Mouse (Mus musculus) urinary bladder, postnatal 4 days (tissue): ENCODE data around the gene Rnls.
"Not testable (repeated sequence)": the region's sequence is repeated elsewhere in the genome, so short reads cannot be mapped to it uniquely, and the experiment has no call there.

Source experiments
- DNase-seq, 2 experiments: peaks; one replicate each; pipeline ENCODE4 v3.0.0; 2021 to 2022; ENCODE audit warnings: low spot score in 2 of 2

The Rnls gene

DNA sequence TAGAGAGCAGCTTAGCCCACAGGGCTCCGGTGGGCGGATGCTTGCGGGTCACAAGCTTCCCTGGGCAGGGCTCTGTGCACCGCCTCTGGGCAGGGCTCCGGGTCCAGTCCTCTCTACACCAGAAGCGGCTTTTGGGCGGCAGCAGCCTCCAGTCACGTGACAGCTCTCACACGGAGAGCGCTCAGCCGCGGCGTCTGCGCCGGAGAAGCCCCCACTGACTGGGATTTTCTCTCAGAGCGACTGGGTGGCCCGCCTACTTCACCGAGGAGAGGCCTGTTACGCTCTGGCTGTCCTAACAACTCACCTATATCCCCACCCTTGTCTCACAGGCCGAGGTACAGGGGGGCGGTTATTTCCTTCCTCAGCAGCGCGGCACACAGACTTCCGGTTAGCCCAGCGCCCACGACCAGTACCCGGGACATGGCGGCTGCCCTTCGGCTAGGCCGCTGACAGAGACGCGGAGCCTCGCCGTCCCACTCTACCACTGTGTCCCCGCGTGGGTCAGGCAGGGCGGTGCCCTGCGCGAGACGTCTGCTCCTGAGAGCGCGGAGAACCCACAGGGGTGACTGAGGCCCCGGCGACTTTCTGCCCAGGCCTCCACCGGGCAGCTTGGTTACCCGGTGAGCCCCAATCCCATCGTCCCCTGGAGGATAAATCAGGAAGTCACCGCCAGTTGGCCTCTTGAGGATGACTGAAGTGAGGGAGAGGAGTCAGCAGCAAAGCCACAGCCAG is at the start of gene Rnls:
Gene Rnls, minus strand, starts transcription at position 645 of the 732 bp plus-strand sequence.
- DNase-seq, result peak; percentile 81 to 83

DNA sequence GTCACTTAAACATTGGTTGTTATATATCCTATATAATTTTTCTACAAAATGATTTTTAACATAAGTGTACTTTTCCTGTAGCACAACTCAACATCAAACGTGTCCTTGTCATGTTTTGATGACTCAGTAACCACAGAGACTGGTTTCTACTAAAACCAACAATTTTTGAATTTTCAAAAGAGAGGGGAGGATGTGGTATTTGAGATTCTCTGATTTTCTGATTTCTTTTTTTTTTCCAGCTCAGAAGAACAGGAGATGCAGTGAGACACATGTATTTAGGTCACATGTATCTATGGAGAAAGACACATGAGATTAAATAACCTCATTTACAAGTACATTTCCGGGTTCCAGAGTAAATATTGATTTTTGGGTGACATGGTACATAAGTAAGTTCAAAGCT is 37.4 kb upstream of the Rnls start:
- DNase-seq, result no peak

DNA sequence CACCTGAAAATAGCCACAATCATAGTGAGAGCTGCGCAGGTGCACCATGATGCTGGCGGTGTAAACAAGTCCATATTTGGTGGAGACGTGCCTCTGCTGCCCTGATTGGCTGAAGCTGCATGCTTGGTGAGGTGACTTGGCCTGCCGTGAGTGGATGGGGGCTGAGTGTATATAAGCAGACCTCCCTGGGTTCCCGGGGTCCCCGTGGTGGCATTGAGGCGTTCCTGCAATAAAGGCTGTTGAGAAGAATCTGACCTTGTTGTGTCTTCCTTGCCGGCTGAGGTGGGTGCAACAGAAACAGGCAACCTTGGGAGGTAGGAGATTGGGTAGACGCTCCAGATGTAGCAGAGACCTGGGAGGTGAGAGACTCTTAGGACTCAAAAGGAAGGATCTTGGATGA is 27.3 kb upstream of the Rnls start:
- not testable (repeated sequence) for DNase-seq

DNA sequence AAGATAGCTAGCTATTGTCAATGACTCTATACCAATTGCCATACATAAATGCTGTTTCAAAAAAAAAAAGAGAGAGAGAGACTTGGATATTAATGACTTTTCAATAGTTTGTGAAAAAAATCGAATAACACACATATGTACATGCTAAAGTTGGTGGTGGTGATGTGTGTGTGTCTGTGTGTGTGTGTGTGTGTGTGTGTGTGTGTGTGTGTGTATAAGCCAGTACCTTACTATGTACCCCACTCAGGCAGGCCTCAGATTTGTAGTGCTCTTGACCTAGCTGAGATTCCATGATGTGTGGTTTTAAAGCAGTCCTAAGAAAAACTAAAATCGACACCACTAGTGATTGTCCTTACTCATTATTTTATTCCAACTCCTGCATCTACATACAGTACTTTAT is 11.3 kb downstream of the Rnls start:
- DNase-seq, result no peak

DNA sequence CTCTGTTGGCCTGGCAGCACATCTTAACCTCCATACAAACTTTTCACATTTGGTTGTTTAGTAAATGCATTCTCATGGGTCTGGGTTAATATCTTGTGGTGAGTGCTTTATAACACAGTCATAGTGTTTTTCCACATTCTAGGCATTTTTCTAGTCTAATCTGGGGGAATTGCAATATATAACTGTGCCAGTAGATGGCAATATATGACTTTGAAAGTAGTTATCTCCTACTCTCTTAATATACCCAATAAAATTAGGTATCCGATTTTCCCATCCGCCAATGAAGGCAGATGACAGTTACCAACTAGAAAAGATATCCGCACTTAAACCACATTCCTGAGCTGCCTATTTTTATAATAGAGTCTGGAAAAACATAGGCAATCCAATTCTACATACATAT is 11.7 kb downstream of the Rnls start:
- DNase-seq, result no peak

DNA sequence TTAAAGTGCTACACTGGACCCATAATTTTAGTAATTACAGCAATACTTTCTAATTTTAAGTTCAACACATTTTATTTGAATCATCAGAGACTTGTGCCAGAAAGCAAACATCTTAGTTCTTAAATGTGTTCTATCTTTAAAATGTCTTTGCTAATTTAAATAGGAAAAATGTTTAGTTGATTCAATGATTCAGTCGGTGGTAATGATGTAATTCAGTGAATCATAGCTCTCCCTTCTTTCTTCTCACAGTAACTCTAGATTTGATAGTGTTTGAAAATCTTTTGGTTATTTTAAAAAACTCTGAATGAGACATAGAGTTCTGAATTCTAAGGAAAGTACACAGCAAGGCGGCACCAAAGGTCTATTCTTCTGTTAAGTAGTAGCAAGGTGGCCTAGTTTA is 23.3 kb downstream of the Rnls start:
- DNase-seq, result no peak

DNA sequence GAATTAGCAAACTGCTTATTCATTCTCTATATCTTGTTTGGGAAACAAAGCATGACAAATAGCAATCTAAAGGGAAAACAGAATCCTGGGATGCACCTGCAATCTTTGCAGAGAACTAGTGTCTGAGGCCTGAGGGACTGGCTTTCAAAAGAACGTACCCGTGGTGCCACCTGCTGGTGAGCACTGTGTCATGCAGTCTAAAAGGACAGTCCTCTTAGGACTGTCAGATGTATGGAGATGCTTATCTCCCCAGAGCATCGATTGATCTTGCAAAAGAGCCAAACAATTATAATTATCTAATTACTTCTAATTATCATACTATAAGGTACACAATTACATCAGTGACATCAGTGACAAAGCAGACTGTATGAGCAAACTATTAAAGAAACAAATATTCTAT is 25.4 kb downstream of the Rnls start:
- peak in 1 of 2 experiments; percentile 68 for DNase-seq

DNA sequence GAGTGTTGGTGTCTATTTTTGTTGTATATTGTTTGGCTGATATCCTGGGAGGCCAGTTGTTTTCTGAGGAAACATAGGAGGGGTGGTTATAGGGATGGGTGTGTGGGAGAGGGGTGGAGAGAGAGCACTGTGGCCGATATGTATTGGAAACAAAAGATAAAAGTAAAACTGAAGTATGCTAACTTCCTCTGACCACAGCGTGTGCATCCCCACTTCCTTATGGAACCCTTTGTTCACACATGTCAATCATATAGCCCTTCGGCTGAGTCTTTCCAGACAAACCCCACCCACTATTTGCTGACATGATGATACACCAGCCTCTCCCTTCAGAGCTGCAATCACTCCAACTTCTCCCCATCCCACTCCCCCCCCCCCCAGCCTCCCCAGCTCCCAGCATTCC is 35.1 kb downstream of the Rnls start:
- no peak for DNase-seq

DNA sequence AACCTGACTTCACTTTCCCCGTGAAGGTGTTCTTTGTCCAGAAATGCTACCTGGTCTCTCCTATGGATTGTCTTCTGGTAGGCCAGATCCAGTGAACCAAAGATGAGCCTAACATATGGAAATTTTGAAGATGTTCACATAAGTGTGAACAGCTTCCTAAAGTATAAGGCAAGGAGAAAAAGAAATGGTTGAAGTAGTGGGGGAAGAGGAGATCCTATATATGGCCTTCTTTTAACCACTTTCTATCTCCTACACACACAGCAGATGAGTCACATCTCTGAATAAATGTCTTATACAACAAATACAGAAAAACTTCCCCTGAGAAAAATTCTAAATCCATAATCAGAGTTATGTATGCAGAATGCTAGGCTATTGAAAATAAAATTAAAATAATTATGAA is 52.0 kb downstream of the Rnls start:
- no peak for DNase-seq

DNA sequence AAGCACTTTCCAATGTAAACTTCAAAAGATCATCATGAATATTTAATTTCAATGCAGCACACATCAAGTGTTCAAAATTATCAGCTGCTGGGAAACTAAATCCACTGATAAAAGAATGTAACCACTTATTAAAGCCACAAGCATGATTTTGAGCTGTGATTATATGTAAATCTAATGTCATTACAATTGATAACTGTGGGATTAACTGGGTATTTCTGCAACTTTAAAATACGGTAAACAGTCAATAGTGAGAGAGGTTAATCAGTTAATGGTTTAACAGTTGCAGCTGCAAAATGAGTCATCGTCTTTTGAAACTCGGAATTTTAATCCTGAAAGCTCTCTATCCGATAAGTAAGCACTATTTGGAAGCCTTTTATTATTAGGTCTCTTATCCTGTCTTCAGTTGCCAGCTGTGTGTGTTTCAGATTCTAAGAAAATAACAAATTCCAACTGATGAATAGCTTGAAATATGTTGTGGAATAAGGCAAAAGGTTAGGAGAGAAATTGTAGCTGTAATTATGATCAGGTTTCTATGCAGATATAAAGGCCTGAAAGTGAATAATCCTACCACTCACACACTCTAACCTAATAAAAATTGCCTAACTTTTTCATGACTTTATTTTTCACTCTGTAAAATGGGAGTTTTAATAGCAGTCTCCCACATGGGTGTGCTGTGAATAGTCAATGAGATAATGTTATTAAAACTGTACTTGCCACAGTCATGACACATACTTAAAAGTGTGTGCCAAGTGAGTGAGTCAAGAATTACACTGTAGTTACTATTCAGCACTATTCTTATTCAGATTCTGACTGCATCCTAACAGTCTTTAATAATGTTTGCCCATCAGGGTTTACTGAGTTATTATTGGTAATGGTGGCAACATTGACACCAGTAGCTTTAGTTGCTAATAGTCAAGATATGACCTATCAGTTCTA is 65.1 kb downstream of the Rnls start:
- no peak for DNase-seq

DNA sequence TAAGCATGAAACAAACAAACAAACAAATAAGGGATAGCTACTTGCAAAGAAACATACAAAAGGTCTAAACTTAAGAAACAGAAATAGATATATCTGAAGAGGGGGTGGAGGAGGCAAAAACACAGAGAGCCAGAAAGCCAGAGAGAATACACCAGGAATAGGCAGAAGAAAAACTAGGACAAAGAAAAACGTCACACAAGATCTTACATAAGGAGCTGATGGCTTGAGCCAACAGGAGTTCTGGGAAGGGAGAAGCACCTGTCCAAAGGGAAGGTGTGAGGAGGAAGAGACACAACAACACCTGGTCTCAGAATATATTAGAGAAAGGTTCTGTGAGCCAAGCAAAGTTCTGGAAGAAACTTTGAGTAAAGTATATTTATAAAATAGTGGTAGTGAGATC is 73.3 kb downstream of the Rnls start:
- DNase-seq, result no peak

DNA sequence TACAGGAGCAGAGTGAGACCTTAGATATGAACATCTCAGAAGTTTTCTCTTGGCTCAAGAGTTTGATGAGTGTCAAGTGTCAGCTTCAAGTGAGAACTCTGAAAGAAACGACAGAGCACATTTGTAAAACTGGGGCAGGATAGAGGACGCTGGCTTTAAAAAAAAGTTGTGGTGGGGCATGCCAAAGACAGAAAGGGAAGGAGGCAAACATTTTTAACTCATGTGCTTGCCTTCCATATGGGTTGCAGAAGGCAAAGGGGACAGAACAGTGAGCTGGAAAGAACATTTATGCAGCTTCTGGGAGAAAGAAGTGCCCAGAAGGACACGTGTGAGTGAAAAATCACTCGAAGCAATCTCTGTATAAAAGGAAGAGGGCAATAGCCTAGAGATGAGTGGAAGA is 75.0 kb downstream of the Rnls start:
- no peak for DNase-seq

DNA sequence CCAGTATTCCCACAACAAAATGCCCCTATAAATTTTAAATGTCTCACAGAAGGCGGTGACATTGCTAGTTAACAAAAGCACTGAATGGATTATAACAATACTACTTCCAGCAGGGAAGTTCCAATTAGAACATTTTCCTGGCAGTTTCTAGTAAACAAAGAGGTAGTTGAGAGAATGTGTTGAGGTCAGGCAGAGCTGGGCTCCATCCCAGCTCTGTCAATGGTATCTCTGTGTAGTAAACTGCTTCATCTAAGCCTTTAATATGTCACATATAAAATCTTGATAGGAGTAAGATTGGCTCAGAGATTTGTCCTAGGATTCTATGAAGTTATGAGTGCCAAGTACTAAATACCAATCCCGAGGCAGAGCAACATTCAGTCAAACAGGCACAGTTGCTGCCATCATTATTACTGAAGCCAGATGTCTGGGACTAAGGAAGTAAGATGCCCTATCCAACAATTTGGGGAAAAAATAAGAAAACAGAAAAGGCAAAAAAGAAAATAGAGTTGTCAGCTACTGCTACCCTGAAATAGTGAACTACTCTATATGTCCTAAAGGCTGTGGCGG is 92.3 kb downstream of the Rnls start:
- DNase-seq, result no peak

DNA sequence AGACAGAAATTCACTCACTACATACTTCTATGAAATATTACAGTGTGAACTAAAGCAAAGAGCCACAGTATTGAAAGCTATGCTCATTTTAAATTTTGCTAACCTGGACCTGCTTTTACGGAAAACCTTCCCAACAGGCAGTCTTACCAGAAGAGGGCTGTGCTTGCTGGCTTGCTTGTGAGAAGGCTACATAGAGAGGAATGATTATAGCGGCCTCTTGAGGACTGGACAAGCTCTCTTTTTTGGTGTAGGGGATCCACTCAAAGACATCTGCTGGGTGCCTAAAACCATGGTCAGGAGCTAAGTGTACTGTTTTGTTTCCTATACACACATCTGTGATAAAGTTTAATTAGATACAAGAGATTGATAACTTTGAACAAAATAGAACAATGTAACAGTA is 95.8 kb downstream of the Rnls start:
- DNase-seq, result no peak

DNA sequence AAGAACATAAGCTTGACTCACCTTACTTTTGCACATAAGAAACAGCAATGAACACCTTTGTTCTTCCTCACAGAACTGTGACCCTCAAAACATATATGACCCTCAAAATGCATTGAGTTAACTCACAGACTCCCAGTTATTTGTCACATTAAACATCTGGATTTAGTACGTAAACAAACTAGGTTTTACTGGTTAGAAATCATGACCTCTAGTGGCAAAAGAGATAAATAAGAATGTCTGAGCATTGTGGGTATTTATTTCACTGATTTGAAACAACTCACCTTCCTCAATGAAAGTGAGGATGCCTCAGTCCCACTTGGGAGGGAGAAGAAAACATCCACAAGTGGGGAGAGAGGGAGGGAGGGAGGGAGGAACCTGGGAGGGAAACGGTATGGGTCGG is 109.1 kb downstream of the Rnls start:
- DNase-seq, result no peak

DNA sequence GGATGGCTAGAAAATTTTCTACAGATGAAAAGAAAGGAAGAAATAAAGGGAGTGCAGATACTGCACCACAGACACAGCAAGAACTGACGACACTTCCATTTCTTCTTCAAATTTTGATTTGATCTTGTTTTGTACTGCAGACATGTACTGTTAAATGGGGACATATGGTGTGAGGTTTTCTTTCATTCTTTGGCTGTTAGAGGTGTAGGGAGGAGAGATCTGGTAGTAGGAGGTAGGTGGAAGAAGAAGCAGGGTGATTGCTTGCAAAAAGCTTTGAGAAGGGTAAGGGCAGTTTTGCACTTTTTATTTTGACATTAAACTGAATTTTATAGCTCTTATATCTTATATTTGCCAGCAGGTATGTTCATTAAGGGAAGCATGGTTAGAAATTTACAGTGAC is 115.7 kb downstream of the Rnls start:
- no peak for DNase-seq

DNA sequence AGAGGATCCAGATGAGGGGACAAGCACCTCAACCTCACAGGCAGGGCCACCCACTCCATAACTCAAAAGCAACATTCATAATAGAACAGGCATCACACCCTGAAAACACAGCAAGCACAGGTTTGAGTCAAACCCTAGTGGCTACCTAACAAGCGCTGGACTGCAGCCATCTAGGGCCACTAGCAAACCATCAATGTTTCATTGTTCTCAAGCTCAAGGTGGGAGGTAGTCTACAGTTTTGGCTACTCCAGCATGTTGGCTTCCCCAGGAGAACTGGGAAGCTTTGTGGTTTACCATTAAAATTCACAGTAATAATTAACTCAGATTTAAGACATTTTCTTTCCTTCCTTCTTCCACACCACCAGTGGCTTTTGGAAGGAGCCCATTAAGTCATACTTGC is 118.4 kb downstream of the Rnls start:
- no peak for DNase-seq

DNA sequence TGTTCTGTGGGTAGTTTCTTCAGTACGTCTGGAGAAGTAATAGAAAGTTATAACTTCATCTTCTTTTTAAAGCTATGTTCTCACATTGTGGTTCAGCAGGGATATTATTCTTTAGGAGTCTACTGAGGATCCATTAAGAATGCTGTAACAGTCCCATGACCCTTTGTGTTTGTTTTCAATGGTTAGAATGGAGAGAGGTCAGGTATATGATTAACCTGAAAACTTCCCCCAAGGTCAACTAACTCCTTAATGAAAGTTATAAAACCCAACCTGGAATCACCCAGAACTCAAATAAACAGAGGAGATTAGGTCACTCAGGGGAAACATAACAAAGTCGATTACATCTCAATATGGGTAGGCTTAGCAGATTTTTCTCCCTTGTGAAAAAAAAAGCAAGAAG is 120.5 kb downstream of the Rnls start:
- DNase-seq, result no peak

DNA sequence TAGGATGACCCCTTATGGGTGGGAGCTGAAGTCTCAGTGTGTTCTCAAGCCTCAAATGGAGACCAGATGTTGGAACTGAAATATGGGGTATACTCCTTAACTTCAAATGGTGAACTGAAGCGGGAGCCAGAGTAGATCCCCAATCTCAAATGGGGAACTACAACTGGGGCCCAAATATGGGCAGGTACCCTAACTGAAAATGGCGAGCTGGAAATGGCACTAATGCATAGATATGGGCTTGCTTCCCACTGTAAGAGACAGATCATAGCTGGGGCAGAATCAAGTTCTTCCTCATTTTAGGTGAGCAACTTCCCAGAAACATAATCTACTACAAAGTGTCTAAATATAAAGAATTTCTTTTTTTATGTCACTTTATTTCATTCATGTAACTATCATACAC is 121.9 kb downstream of the Rnls start:
- no peak for DNase-seq

DNA sequence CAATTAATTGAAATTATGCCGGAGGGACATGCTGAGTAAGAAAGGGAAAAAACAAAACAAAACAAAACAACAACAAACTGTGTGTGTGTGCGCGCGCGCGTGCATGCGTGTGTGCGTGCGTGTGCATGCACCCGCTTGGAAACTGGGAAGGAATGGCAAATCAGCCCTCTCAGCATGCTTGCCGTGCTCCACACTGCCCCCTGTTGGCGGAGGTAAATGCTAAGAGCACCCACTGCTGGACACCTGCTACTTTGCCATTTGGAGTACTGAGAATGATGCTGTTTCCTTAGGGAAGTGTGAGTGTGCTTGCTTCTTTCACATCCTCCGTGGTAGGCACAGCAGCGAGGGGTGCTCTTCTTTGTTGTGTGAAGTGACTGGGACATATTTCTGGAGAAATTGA is 124.1 kb downstream of the Rnls start:
- no peak for DNase-seq

DNA sequence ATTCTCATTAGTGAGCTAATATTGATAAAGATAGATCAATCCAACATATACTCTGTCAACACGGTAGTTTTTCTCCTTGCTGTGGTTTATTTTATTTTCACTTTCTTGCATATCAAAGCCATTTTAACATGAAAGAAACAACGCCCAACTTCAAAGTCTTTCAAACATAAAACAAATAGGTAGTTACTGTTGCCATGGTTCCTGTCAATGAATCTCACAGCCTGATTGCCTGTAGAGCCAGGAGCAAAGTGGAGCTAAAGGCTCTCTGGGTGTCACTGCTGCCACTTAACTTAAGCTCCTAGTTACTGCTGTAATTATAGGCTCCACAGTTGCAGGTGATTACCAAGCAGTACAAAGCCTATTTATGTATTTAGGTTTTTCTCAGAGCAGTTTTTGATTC is 126.8 kb downstream of the Rnls start:
- no peak for DNase-seq

DNA sequence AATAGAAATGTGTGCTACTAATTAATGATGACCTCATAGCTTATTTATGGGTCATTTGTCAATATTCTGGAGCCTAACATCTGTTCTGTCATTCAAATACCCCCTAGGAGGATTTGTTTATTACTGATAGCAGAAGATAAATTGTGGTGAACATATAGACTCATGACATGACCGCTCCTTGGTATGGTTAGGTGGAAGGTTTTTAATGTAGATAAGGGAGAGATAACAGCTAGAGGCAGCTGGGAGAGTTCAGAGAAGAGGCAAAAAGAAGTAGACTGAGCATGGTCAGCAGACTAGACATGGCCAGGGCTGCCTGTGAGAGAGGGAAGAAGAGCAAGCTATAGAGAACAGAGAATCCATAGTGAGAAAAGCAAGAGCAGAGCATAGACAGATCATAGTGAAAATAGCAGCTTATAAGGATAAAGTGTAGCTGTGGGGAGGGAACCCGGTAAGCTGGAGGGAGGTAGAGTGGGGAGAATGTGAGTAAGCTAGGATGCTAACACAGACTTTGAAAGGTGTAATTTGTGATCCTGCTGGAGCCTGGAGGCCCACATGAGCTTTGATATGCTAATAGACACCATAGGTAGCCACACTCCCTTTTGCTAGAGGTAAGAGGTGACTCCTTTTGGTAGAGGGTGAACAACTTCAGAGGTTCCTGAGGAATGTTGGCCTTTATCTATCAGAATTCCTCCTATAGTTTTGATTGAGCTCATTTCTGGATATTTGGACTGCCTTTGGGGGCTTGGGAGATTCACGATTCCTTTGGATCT is 127.7 kb downstream of the Rnls start:
- DNase-seq, result no peak
